Mouse (Mus musculus) liver, embryonic 14.5 days (tissue): ENCODE measurements around the gene Chn2.

Source experiments
- CTCF ChIP-seq: IDR thresholded peaks from 2 replicates; pipeline ENCODE4 v1.5.1; 2016; ENCODE audit warnings: antibody characterized with exemption, low read depth, control low read depth
- EP300 ChIP-seq: IDR thresholded peaks from 2 replicates; pipeline ENCODE4 v1.6.1; 2016; ENCODE audit warnings: antibody characterized with exemption, low read depth

DNA sequence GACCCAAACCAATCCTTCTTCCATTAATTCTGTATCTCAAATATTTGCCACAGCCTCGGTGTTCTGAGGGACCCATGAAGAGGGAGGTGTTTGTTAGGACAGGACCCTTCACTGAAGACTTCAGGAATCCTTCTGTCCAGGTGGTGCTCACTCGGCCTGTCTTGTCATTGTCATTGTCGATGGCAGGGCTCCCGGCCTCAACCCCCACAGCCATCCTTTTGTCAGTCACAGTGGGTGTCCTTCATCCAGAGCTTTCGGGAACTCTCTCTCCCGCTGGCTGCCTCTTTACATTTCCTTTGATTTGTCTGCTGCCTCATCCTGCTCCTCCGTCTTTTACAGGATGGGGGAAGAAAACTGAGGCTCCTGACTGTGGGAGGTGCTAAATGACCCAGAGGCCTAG is 57.5 kb downstream of the Chn2 start:
- TF ChIP-seq CTCF (no peak), EP300 (no peak)
